Mouse (Mus musculus): ENCODE measurements around the gene Olfr978.
"Not testable (repeated sequence)": the region's sequence is repeated elsewhere in the genome, so short reads cannot be mapped to it uniquely, and the experiment has no call there.

Olfr978 gene

GRCm38 (mm10) chr9:39991813-39992212, at the start of gene Olfr978:
Gene Olfr978, plus strand, starts transcription at chr9:39992113.
- no peak for DNase-seq (ENCODE audit: low spot score)

- no peak for DNase-seq (ENCODE audit: low spot score)
These were observed 40.0 kb upstream of the Olfr978 start, which contains the start of gene Olfr975 for GRCm38 (mm10) chr9:39951946-39952345. Gene Olfr975, minus strand, starts transcription at chr9:39952046.

- not testable (repeated sequence) for DNase-seq (ENCODE audit: low spot score)
These were observed 30.9 kb upstream of the Olfr978 start, which contains the start of gene Olfr976 for GRCm38 (mm10) chr9:39961033-39961432. Gene Olfr976, minus strand, starts transcription at chr9:39961133.

- not testable (repeated sequence) for DNase-seq (ENCODE audit: low spot score)
These were observed 15.2 kb upstream of the Olfr978 start for GRCm38 (mm10) chr9:39976581-39977145.

GRCm38 (mm10) chr9:40003365-40003764, 11.5 kb downstream of the Olfr978 start, which contains the start of gene Olfr979:
Gene Olfr979, minus strand, starts transcription at chr9:40003465.
- DNase-seq (ENCODE audit: low spot score) = no peak

- DNase-seq (ENCODE audit: low spot score) = no peak
These were observed 17.6 kb downstream of the Olfr978 start, which contains the start of gene Olfr980 for GRCm38 (mm10) chr9:40009482-40009881. Gene Olfr980, minus strand, starts transcription at chr9:40009582.

- no peak for DNase-seq (ENCODE audit: low spot score)
These were observed 29.3 kb downstream of the Olfr978 start, which contains the start of gene Olfr981 for GRCm38 (mm10) chr9:40021164-40021563. Gene Olfr981, plus strand, starts transcription at chr9:40021464.
